Mouse (Mus musculus) CH12.LX (cell line): ENCODE measurements around the gene Arhgef3. TPM values are rescaled to one million over a fixed set of nuclear protein-coding genes. Genes with fewer than 3 reads are reported as not detected.

Experiments used
- DNase-seq: peaks from one replicate; pipeline ENCODE4 v3.0.0-alpha.2; 2013; ENCODE audit errors: extremely low read depth
- H3K27ac ChIP-seq: 2 replicates; pipeline ENCODE4 v1.5.1; 2012; ENCODE audit warnings: low read depth, mild to moderate bottlenecking, control low read depth, moderate library complexity; ENCODE audit not compliant: insufficient read depth
- H3K27me3 ChIP-seq: replicated peaks from 2 replicates; pipeline ENCODE3; 2012; ENCODE audit warnings: inconsistent platforms
- H3K36me3 ChIP-seq, 2 experiments: replicated peaks in 1 of 2; 2 replicates each; pipeline versions ENCODE3 to v1.6.1; 2012; ENCODE audit warnings: inconsistent platforms in 1 of 2, low read length in 1 of 2, mild to moderate bottlenecking in 1 of 2, mixed read lengths in 1 of 2, moderate library complexity in 1 of 2; ENCODE audit not compliant: control insufficient read depth in 1 of 2, insufficient read depth in 1 of 2
- H3K4me1 ChIP-seq, 2 experiments: 2 replicates each; pipeline ENCODE4 v1.6.1; 2012; ENCODE audit warnings: inconsistent platforms in 1 of 2, moderate library complexity in 1 of 2; ENCODE audit not compliant: insufficient read depth in 2 of 2, control insufficient read depth in 1 of 2
- H3K4me2 ChIP-seq: 2 replicates; pipeline ENCODE4 v1.6.1; 2012; ENCODE audit warnings: low read depth, mild to moderate bottlenecking, control low read depth; ENCODE audit not compliant: poor library complexity, insufficient read depth, severe bottlenecking
- H3K4me3 ChIP-seq, 3 experiments: fragments of 150-350 bp in 1 of 3; sonication (generic) in 1 of 3; replicated peaks in 1 of 3; 2 replicates each; pipeline versions ENCODE3 to v1.5.1; 2011 to 2012; ENCODE audit warnings: low read depth in 2 of 3, low read length in 2 of 3, mild to moderate bottlenecking in 2 of 3, moderate library complexity in 2 of 3, control low read depth in 1 of 3, improper control_type of control experiment in 1 of 3, inconsistent platforms in 1 of 3, mixed read lengths in 1 of 3; ENCODE audit not compliant: poor library complexity in 1 of 3
- H3K79me2 ChIP-seq: replicated peaks from 2 replicates; pipeline ENCODE4 v1.6.1; 2012; ENCODE audit warnings: mild to moderate bottlenecking, moderate library complexity; ENCODE audit not compliant: control insufficient read depth, poor library complexity, insufficient read depth, severe bottlenecking; ENCODE audit errors: extremely low read depth
- H3K9ac ChIP-seq: 2 replicates; pipeline ENCODE4 v1.6.1; 2012; ENCODE audit warnings: low read depth, mild to moderate bottlenecking, control low read depth, moderate library complexity; ENCODE audit not compliant: insufficient read depth
- H3K9me3 ChIP-seq: replicated peaks from 2 replicates; pipeline ENCODE3; 2012; ENCODE audit warnings: low read length, inconsistent platforms, mixed read lengths
- CHD2 ChIP-seq: IDR thresholded peaks from 2 replicates; pipeline ENCODE4 v1.6.1; 2011; ENCODE audit warnings: low read length, improper control_type of control experiment
- CTCF ChIP-seq, 2 experiments: IDR thresholded peaks in 1 of 2; conservative IDR thresholded peaks in 1 of 2; 2 replicates each; pipeline ENCODE4 v1.5.1; 2011 to 2012; ENCODE audit warnings: low read depth in 2 of 2, low read length in 2 of 2, improper control_type of control experiment in 1 of 2, inconsistent platforms in 1 of 2, mild to moderate bottlenecking in 1 of 2, moderate library complexity in 1 of 2
- EP300 ChIP-seq: IDR thresholded peaks from 2 replicates; pipeline ENCODE4 v1.6.1; 2011; ENCODE audit warnings: low read length, improper control_type of control experiment
- GABPA ChIP-seq: IDR thresholded peaks from 2 replicates; pipeline ENCODE4 v1.6.1; 2012; ENCODE audit warnings: low read depth, low read length, improper control_type of control experiment, inconsistent platforms; ENCODE audit not compliant: insufficient replicate concordance
- HCFC1 ChIP-seq: IDR thresholded peaks from 2 replicates; pipeline ENCODE4 v1.6.1; 2012; ENCODE audit warnings: low read depth, mild to moderate bottlenecking, inconsistent platforms, low read length, improper control_type of control experiment
- JUN ChIP-seq: IDR thresholded peaks from 2 replicates; pipeline ENCODE4 v1.6.1; 2011; ENCODE audit warnings: low read depth, mild to moderate bottlenecking, low read length, improper control_type of control experiment, moderate library complexity; ENCODE audit not compliant: insufficient read depth
- JUND ChIP-seq: conservative IDR thresholded peaks from 2 replicates; pipeline ENCODE4 v1.6.1; 2011; ENCODE audit warnings: low read depth, low read length, improper control_type of control experiment
- MAFK ChIP-seq: IDR thresholded peaks from 2 replicates; pipeline ENCODE4 v1.6.1; 2011; ENCODE audit warnings: low read length, improper control_type of control experiment; ENCODE audit not compliant: insufficient replicate concordance
- MAX ChIP-seq: IDR thresholded peaks from 2 replicates; pipeline ENCODE4 v1.6.1; 2011; ENCODE audit warnings: low read length, improper control_type of control experiment
- MEF2A ChIP-seq: IDR thresholded peaks from 2 replicates; pipeline ENCODE4 v1.6.1; 2014; ENCODE audit warnings: low read depth, mild to moderate bottlenecking, inconsistent platforms, low read length, improper control_type of control experiment, borderline replicate concordance
- MYC ChIP-seq: IDR thresholded peaks from 2 replicates; pipeline ENCODE4 v1.6.1; 2011; ENCODE audit warnings: low read depth, mild to moderate bottlenecking, improper control_type of control experiment, low read length
- NELFE ChIP-seq: IDR thresholded peaks from 2 replicates; pipeline ENCODE4 v1.6.1; 2011; ENCODE audit warnings: low read depth, low read length, improper control_type of control experiment
- PAX5 ChIP-seq: IDR thresholded peaks from 2 replicates; pipeline ENCODE4 v1.6.1; 2012; ENCODE audit warnings: low read length, inconsistent platforms, mixed read lengths
- POLR2A ChIP-seq: IDR thresholded peaks from 2 replicates; pipeline ENCODE4 v1.6.1; 2011; ENCODE audit warnings: low read depth, mild to moderate bottlenecking, improper control_type of control experiment, low read length
- RAD21 ChIP-seq: IDR thresholded peaks from 2 replicates; pipeline ENCODE4 v1.6.1; 2011; ENCODE audit warnings: low read depth, mild to moderate bottlenecking, low read length, improper control_type of control experiment, moderate library complexity
- TCF12 ChIP-seq: IDR thresholded peaks from 2 replicates; pipeline ENCODE4 v1.6.1; 2014; ENCODE audit warnings: low read depth, mild to moderate bottlenecking, inconsistent platforms, low read length, improper control_type of control experiment
- ZKSCAN1 ChIP-seq: IDR thresholded peaks from 2 replicates; pipeline ENCODE4 v1.6.1; 2012; ENCODE audit warnings: low read depth, inconsistent platforms, low read length, improper control_type of control experiment, borderline replicate concordance
- ZMIZ1 ChIP-seq: IDR thresholded peaks from 2 replicates; pipeline ENCODE4 v1.6.1; 2012; ENCODE audit warnings: low read depth, mild to moderate bottlenecking, inconsistent platforms, low read length, improper control_type of control experiment
- dilution Hi-C: fragments of 300-500 bp; cut with MboI; formaldehyde crosslinking; loops from 2 replicates; pipeline ENCODE4 v1.14.3; 2020; ENCODE audit warnings: low sequenced_read_pairs; ENCODE audit not compliant: extremely low pct_unique_long_range_greater_than_20kb, extremely low pct_ligation_motif_present
- in situ Hi-C: fragments of 300-500 bp; cut with MboI; formaldehyde crosslinking; loops from 3 replicates; pipeline ENCODE4 v1.14.3; 2019; ENCODE audit warnings: low sequenced_read_pairs, low pct_ligation_motif_present, low pct_unique_long_range_greater_than_20kb, mixed read lengths
- polyA plus RNA-seq: library from polyadenylated mRNA; unstranded; fragments of >175 nt; gene quantifications from 2 replicates; pipeline ENCODE4 v1.2.1, GENCODE M21; 2012; ENCODE audit warnings: low read depth; ENCODE audit not compliant: insufficient read length
- total RNA-seq, 2 experiments: library from RNA; depleted of rRNA; stranded (reverse); fragments of 300-350 nt in 1 of 2; fragments of >200 nt in 1 of 2; gene quantifications; 2 replicates each; pipeline ENCODE4 v1.2.3; 2012 to 2014

Gene Arhgef3
- total and polyA plus RNA-seq, 3 experiments: 0.51 to 0.64 (median 0.62) TPM

DNA sequence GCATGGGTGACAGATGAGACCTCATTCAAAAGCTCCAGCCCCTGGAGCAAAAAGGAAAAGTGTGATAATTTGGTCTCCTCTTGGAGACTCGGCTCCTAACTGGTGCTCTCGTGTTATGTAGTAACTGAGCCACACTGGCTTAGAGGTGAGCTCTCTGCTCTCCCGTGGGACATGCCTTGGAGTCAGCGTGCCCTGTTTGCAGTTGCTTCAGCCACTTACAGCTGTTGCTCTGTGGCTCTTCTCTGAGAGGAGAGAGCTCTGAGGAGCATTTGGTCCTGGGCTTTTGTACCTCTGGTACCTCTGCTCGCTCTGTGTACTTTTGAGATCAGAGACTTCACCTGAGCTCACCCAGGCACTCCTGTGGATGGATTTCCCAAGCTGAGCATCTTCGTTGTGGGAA is 40.4 kb downstream of the Arhgef3 start:
- TF ChIP-seq TCF12: no peak
- no peak for TF ChIP-seq JUN
- TF ChIP-seq EP300: no peak
- TF ChIP-seq POLR2A: no peak
- TF ChIP-seq HCFC1: no peak
- no peak for TF ChIP-seq NELFE
- TF ChIP-seq MYC: no peak
- TF ChIP-seq PAX5: no peak
- no peak for TF ChIP-seq MAX
- no peak for TF ChIP-seq MEF2A
- TF ChIP-seq ZMIZ1: no peak
- TF ChIP-seq CTCF (conservative IDR thresholded peaks at IDR 0.05 in 1 of 2, IDR thresholded peaks at IDR 0.05 in 1 of 2; ENCODE audit: low read depth in 2 of 2, low read length in 2 of 2): no peak
- TF ChIP-seq JUND: no peak
- no peak for TF ChIP-seq RAD21
- Histone ChIP-seq H3K4me3 (no peak overlapping the region), H3K4me2 (no peak overlapping the region), H3K27me3 (peaks cover 8% of the 10 kb centered on the region), H3K4me1 (no peaks in the 10 kb centered on the region), H3K9ac (no peak overlapping the region), H3K9me3 (no peaks in the 10 kb centered on the region), H3K79me2 (no peaks in the 10 kb centered on the region), H3K27ac (no peak overlapping the region), H3K36me3 (no peaks in the 10 kb centered on the region)
- in situ Hi-C loops (no loop called here), dilution Hi-C loops (no loop called here)
- DNase-seq: no peak

- dilution Hi-C loops: no loop called here
- H3K9me3 ChIP-seq: no peaks in the 10 kb centered on the region
- no peak for TF ChIP-seq CHD2
- TF ChIP-seq GABPA: no peak
- TF ChIP-seq MAFK: no peak
- no peak for TF ChIP-seq ZKSCAN1
These were observed 41.3 kb downstream of the Arhgef3 start for GRCm38 (mm10) chr14:27156032-27156431.

More at GRCm38 (mm10) chr14:27156032-27156431, 41.3 kb downstream of the Arhgef3 start:
- H3K79me2 ChIP-seq: no peaks in the 10 kb centered on the region
- no peak overlapping the region for H3K4me2 ChIP-seq
- no peak overlapping the region for H3K27ac ChIP-seq
- H3K36me3 ChIP-seq: no peaks in the 10 kb centered on the region
- H3K27me3 ChIP-seq: peaks cover 8% of the 10 kb centered on the region
- in situ Hi-C loops: no loop called here
- no peak overlapping the region for H3K4me3 ChIP-seq
- no peak for DNase-seq
- no peak overlapping the region for H3K9ac ChIP-seq
- H3K4me1 ChIP-seq: no peaks in the 10 kb centered on the region
